Comparison of ENCODE assay signal across 15 mouse cellular contexts in the genomic region with DNA sequence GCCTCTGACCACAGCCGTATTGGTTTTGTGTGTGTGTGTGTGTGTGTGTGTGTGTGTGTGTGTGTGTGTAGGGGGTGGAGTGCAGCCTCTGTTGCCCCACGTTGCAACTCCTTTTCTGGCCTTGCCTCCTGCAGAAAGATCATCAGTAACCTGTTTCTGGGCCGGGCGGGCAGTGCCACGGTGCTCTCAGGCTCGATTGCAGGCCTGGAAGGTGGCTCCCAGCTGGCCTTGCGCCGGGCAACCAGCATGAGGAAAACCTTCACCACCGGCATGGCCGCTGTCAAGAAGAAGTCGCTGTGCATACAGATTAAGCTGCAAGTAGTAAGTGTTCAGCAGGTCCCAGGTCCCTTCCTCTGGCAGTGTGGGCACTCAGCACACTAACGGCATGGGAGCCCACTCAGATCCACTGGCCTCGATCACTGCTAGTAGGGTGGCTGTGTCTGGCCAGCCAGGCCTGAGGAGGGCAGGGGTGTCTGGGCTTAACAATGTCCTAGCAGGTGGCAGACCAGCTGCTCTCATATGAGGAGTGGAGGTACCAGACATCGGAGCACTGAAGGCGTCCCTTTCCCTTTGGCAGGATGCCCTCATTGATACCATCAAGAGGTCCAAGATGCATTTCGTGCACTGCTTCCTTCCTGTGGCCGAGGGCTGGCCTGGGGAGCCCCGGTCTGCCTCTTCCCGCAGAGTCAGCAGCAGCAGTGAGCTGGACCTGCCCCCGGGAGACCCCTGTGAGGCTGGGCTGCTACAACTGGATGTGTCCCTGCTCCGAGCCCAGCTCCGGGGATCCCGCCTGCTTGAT. TPM values are rescaled to one million over a fixed set of nuclear protein-coding genes. Genes with fewer than 3 reads are reported as not detected.
DNase-seq lines count a peak whose midpoint lies in the region; ATAC-seq lines count a peak whose summit lies in the region.
"Had no signal": no experiment of that assay in that cellular context is flagged by ENCODE, and none has a peak within 500 bp of the region (broad histone marks: within the 10 kb centered on the region; RNA-seq: fewer than 3 reads in every experiment).

No protein-coding gene starts in this region.

- no peak for ATAC-seq in forebrain, embryonic 16.5 days
- ATAC-seq in liver, embryonic 16.5 days (ENCODE audit: low read depth), result 0 out of 2 replicates have a peak, but pooled peaks have one; percentile 11
- ATAC-seq in liver, embryonic 11.5 days (replicated peaks; ENCODE audit: low FRiP score), result no peak
- no peak for ATAC-seq in embryonic facial prominence, embryonic 13.5 days (ENCODE audit: insufficient number of reproducible peaks, insufficient read depth, low FRiP score, low TSS enrichment, low read depth)

- H3K4me2 ChIP-seq in forebrain, embryonic 16.5 days (ENCODE audit: low read length), result no peak overlapping the region
- no peak overlapping the region for H3K4me2 ChIP-seq in liver, embryonic 16.5 days (ENCODE audit: low read depth, low read length)
- H3K4me2 ChIP-seq in liver, embryonic 11.5 days, result no peak overlapping the region
- H3K4me2 ChIP-seq in embryonic facial prominence, embryonic 13.5 days, result no peak overlapping the region

- no peak overlapping the region for H3K4me3 ChIP-seq in forebrain, embryonic 10.5 days
- H3K4me3 ChIP-seq in forebrain, embryonic 16.5 days (replicated peaks; ENCODE audit: low read length), result no peak overlapping the region
- no peak overlapping the region for H3K4me3 ChIP-seq in liver, embryonic 16.5 days (ENCODE audit: low read depth, low read length)
- H3K4me3 ChIP-seq in liver, embryonic 11.5 days (ENCODE audit: low read depth, low read length), result no peak overlapping the region
- H3K4me3 ChIP-seq in embryonic facial prominence, embryonic 13.5 days, result no peak overlapping the region
- H3K4me3 ChIP-seq: hindbrain, embryonic 10.5 days had no signal

- 89% methylated on average over 23 of the region's 23 CpGs for WGBS in forebrain, embryonic 10.5 days
- WGBS in forebrain, embryonic 16.5 days, result 63% methylated on average over 23 of the region's 23 CpGs
- WGBS in liver, embryonic 16.5 days (ENCODE audit: insufficient replicate concordance), result 81% methylated on average over 23 of the region's 23 CpGs
- 82% methylated on average over 23 of the region's 23 CpGs for WGBS in liver, embryonic 11.5 days
- 87% methylated on average over 23 of the region's 23 CpGs for WGBS in embryonic facial prominence, embryonic 13.5 days

- H3K4me1 ChIP-seq in forebrain, embryonic 10.5 days, result peaks cover 39% of the 10 kb centered on the region
- H3K4me1 ChIP-seq in forebrain, embryonic 16.5 days (replicated peaks; ENCODE audit: control insufficient read depth, insufficient read depth, low read length), result peaks cover 43% of the 10 kb centered on the region
- H3K4me1 ChIP-seq in liver, embryonic 16.5 days (ENCODE audit: control insufficient read depth, low read depth, low read length), result no peaks in the 10 kb centered on the region
- H3K4me1 ChIP-seq in liver, embryonic 11.5 days (replicated peaks; ENCODE audit: control insufficient read depth, insufficient read depth, low read length), result no peaks in the 10 kb centered on the region
- H3K4me1 ChIP-seq in embryonic facial prominence, embryonic 13.5 days, result 0 out of 2 replicates have a peak, but pooled peaks cover 4% of the 10 kb centered on the region

- no peak for DNase-seq in forebrain, embryonic 10.5 days (ENCODE audit: extremely low spot score, low spot score)
- DNase-seq in liver, embryonic 11.5 days (ENCODE audit: low spot score), result no peak
- DNase-seq in lung, postnatal 4 days, result peak; percentile 30 to 66
- no peak for DNase-seq in adrenal gland, postnatal 25 days
- no peak for DNase-seq in layer of hippocampus, postnatal 14 days (ENCODE audit: low spot score in 2 of 2)
- DNase-seq: cerebellum, adult 8-10 months; kidney, adult 11 months; right cerebral cortex, postnatal 4 days had no signal

- H3K27me3 ChIP-seq in forebrain, embryonic 10.5 days (ENCODE audit: poor library complexity, severe bottlenecking), result peaks cover 70% of the 10 kb centered on the region
- no peaks in the 10 kb centered on the region for H3K27me3 ChIP-seq in forebrain, embryonic 16.5 days (replicated peaks; ENCODE audit: control insufficient read depth, insufficient read depth, low read length)
- H3K27me3 ChIP-seq in liver, embryonic 16.5 days (ENCODE audit: control insufficient read depth, insufficient read depth, low read depth, low read length), result no peaks in the 10 kb centered on the region
- H3K27me3 ChIP-seq in liver, embryonic 11.5 days (replicated peaks; ENCODE audit: control insufficient read depth, insufficient read depth, low read length), result no peaks in the 10 kb centered on the region
- H3K27me3 ChIP-seq in embryonic facial prominence, embryonic 13.5 days, result no peaks in the 10 kb centered on the region

- peak overlapping the region; percentile 41; the same call in 1 of the 2 replicates for H3K27ac ChIP-seq in forebrain, embryonic 10.5 days
- H3K27ac ChIP-seq in forebrain, embryonic 16.5 days (ENCODE audit: low read length), result no peak overlapping the region
- no peak overlapping the region for H3K27ac ChIP-seq in liver, embryonic 16.5 days (ENCODE audit: low read length)
- H3K27ac ChIP-seq in liver, embryonic 11.5 days (ENCODE audit: low read depth, low read length), result no peak overlapping the region
- no peak overlapping the region for H3K27ac ChIP-seq in embryonic facial prominence, embryonic 13.5 days
- H3K27ac ChIP-seq: liver, embryonic 14.5 days had no signal

- peaks cover 29% of the 10 kb centered on the region for H3K36me3 ChIP-seq in forebrain, embryonic 10.5 days (replicated peaks)
- peaks cover 7% of the 10 kb centered on the region for H3K36me3 ChIP-seq in forebrain, embryonic 16.5 days (ENCODE audit: control insufficient read depth, insufficient read depth)
- peaks cover 28% of the 10 kb centered on the region for H3K36me3 ChIP-seq in liver, embryonic 16.5 days (ENCODE audit: control insufficient read depth, insufficient read depth)
- peaks cover 40% of the 10 kb centered on the region for H3K36me3 ChIP-seq in liver, embryonic 11.5 days (ENCODE audit: control insufficient read depth, insufficient read depth, low read length)
- H3K36me3 ChIP-seq in embryonic facial prominence, embryonic 13.5 days, result peaks cover 67% of the 10 kb centered on the region

- no peak overlapping the region; the same call in 1 of the 2 replicates for H3K9ac ChIP-seq in forebrain, embryonic 16.5 days (replicated peaks; ENCODE audit: low read depth, low read length)
- H3K9ac ChIP-seq in liver, embryonic 16.5 days (ENCODE audit: low read depth, low read length), result no peak overlapping the region
- no peak overlapping the region for H3K9ac ChIP-seq in liver, embryonic 11.5 days (ENCODE audit: low read depth, low read length)
- H3K9ac ChIP-seq in embryonic facial prominence, embryonic 13.5 days, result peak overlapping the region; percentile 17; the same call in 1 of the 2 replicates
- H3K9ac ChIP-seq: liver, embryonic 14.5 days had no signal

- no peaks in the 10 kb centered on the region for H3K9me3 ChIP-seq in forebrain, embryonic 10.5 days
- no peaks in the 10 kb centered on the region for H3K9me3 ChIP-seq in forebrain, embryonic 16.5 days (ENCODE audit: control insufficient read depth, low read length)
- H3K9me3 ChIP-seq in liver, embryonic 16.5 days (replicated peaks; ENCODE audit: control insufficient read depth, low read length), result no peaks in the 10 kb centered on the region
- H3K9me3 ChIP-seq in liver, embryonic 11.5 days (ENCODE audit: control insufficient read depth, low read length), result no peaks in the 10 kb centered on the region
- H3K9me3 ChIP-seq in embryonic facial prominence, embryonic 13.5 days, result no peaks in the 10 kb centered on the region
- H3K9me3 ChIP-seq: hindbrain, embryonic 10.5 days had no signal

RNA-seq across cellular contexts. Expression of gene Gm10277, which starts 41.7 kb away (rescaled TPM):
- polyA plus RNA-seq in forebrain, embryonic 10.5 days (2016; fragmentation: Nextera tagmentation; extraction: Ambion mirVana), result 0.92 and 1.2 TPM in 2 replicates
- 0.99 and 3.3 TPM in 2 replicates for polyA plus RNA-seq in forebrain, embryonic 16.5 days (2015; fragmentation: Nextera tagmentation; extraction: Ambion mirVana)
- 0.51 and 0.81 TPM in 2 replicates for polyA plus RNA-seq in liver, embryonic 16.5 days (2015; fragmentation: Nextera tagmentation; extraction: Ambion mirVana)
- polyA plus RNA-seq in liver, embryonic 11.5 days (2014; fragmentation: Nextera tagmentation; extraction: Ambion mirVana), result 1.5 and 2.0 TPM in 2 replicates
- polyA plus RNA-seq in embryonic facial prominence, embryonic 13.5 days (2015; fragmentation: Nextera tagmentation; extraction: Ambion mirVana), result 1.8 TPM in 2 replicates
- not detected in 2 replicates for total RNA-seq in adrenal gland, postnatal 25 days (2021)
- not detected for total RNA-seq in layer of hippocampus, postnatal 14 days (2021)
- total RNA-seq: gastrocnemius, postnatal 4 days; megakaryocyte progenitor cell, adult 5-6 weeks had no signal

Comparison
In these comparisons a context has a peak if more than half of its experiments do, and no peak if none do; other contexts are left out.
1. DNase-seq: peak in lung, postnatal 4 days (2 of 2); none in forebrain, embryonic 10.5 days (single experiment), liver, embryonic 11.5 days (single experiment), adrenal gland, postnatal 25 days (single experiment) and layer of hippocampus, postnatal 14 days (0 of 2).